Mouse (Mus musculus): ENCODE measurements around the gene Mettl13. TPM values are rescaled to one million over a fixed set of nuclear protein-coding genes. Genes with fewer than 3 reads are reported as not detected.

Mettl13 gene
- 3.9 and 6.2 TPM in 2 replicates for polyA plus RNA-seq (2012; rRNA removed)

DNA sequence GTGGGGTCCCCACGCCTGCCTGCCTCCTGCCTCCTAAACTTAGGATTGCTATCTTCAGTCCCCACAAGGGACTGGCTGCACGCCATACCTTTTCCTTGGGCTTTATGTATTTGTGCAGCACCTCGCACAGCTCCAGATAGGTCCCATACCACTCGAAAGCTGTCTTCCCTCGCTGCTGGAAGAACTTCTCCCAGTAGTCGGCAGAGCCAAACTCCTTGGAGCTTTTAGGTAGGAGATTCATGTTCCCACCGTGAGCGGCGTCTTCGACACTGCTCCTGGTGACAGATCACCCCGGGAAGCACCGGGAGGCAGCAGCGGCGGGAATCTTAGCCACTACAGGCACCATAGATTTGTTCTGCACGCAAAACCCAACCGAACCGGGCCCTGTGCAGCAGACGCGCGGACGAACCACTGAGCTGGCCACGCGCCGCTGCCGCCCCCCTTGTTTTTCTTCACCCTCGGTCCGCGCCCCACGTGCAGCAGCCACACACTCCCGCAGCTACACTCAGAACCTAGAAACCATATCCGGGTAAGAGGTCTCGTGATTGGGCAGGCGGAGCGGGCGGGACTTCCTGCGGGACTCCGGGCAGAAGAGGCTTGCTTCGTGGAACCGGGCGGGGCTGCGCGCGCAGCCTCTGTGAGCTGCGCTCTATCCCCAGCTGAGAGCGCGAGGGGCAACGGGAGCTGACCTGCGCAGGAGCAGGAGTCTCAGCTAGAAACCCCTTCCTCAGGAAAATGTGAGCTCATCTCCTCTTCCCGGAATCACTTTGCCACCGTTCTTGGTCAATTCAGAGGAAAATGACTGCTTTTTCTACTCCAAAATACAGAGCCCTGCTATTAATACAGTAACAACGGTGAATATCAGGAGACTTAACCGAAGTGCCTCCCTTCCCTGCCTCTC, at the start of gene Mettl13:
TSS of gene Mettl13 (minus strand) at position 536 of the 901 bp plus-strand sequence.
- H3K4me3 ChIP-seq (replicated peaks; ENCODE audit: extremely low read depth, low read depth, low read length): peak within 1 kb of the TSS; percentile 75
- H3K4me1 ChIP-seq (ENCODE audit: control insufficient read depth, insufficient read depth, low read length): peaks cover 9% of the 10 kb centered on the region; the same call in 1 of the 2 replicates
- under 1% methylated on average over 52 of the region's 52 CpGs for WGBS
- TF ChIP-seq POLR2A (IDR thresholded peaks at IDR 0.05; ENCODE audit: borderline replicate concordance, extremely low read depth, low read depth, low read length) (peak; percentile 93; the same call in 1 of the 2 replicates), CTCF (IDR thresholded peaks at IDR 0.05; ENCODE audit: insufficient read depth, low read length) (no peak)
- DNase-seq: peak; percentile 80

- no peak overlapping the region for H3K4me3 ChIP-seq (replicated peaks; ENCODE audit: extremely low read depth, low read depth, low read length)
- H3K4me1 ChIP-seq (ENCODE audit: control insufficient read depth, insufficient read depth, low read length): no peaks in the 10 kb centered on the region
- no peak for TF ChIP-seq CTCF (IDR thresholded peaks at IDR 0.05; ENCODE audit: insufficient read depth, low read length)
- no peak for TF ChIP-seq POLR2A (IDR thresholded peaks at IDR 0.05; ENCODE audit: borderline replicate concordance, extremely low read depth, low read depth, low read length)
- DNase-seq: no peak
- WGBS: 69% methylated on average over 3 of the region's 3 CpGs
Measured at GRCm38 (mm10) chr1:162597379-162598102, 49.2 kb upstream of the Mettl13 start.

GRCm38 (mm10) chr1:162590415-162590997, 42.2 kb upstream of the Mettl13 start:
- 73% methylated on average over 8 of the region's 8 CpGs for WGBS
- Histone ChIP-seq H3K4me1 (ENCODE audit: control insufficient read depth, insufficient read depth, low read length) (peaks cover 4% of the 10 kb centered on the region; the same call in 1 of the 2 replicates), H3K4me3 (replicated peaks; ENCODE audit: extremely low read depth, low read depth, low read length) (no peak overlapping the region)
- no peak for TF ChIP-seq POLR2A (IDR thresholded peaks at IDR 0.05; ENCODE audit: borderline replicate concordance, extremely low read depth, low read depth, low read length)
- no peak for TF ChIP-seq CTCF (IDR thresholded peaks at IDR 0.05; ENCODE audit: insufficient read depth, low read length)
- no peak for DNase-seq

- 37% methylated on average over 9 of the region's 9 CpGs for WGBS
- no peak overlapping the region for H3K4me3 ChIP-seq (replicated peaks; ENCODE audit: extremely low read depth, low read depth, low read length)
- TF ChIP-seq POLR2A (IDR thresholded peaks at IDR 0.05; ENCODE audit: borderline replicate concordance, extremely low read depth, low read depth, low read length) (no peak), CTCF (IDR thresholded peaks at IDR 0.05; ENCODE audit: insufficient read depth, low read length) (no peak)
Measured at GRCm38 (mm10) chr1:162589443-162589842, 41.1 kb upstream of the Mettl13 start.

GRCm38 (mm10) chr1:162588606-162589005, 40.3 kb upstream of the Mettl13 start:
- Histone ChIP-seq H3K4me1 (ENCODE audit: control insufficient read depth, insufficient read depth, low read length) (peaks cover 4% of the 10 kb centered on the region; the same call in 1 of the 2 replicates), H3K4me3 (replicated peaks; ENCODE audit: extremely low read depth, low read depth, low read length) (no peak overlapping the region)
- DNase-seq: no peak
- WGBS: 41% methylated on average over 3 of the region's 3 CpGs
- no peak for TF ChIP-seq POLR2A (IDR thresholded peaks at IDR 0.05; ENCODE audit: borderline replicate concordance, extremely low read depth, low read depth, low read length)
- TF ChIP-seq CTCF (IDR thresholded peaks at IDR 0.05; ENCODE audit: insufficient read depth, low read length): no peak

More at GRCm38 (mm10) chr1:162589443-162589842, 41.1 kb upstream of the Mettl13 start:
- no peak for DNase-seq
- peaks cover 4% of the 10 kb centered on the region; the same call in 1 of the 2 replicates for H3K4me1 ChIP-seq (ENCODE audit: control insufficient read depth, insufficient read depth, low read length)

DNA sequence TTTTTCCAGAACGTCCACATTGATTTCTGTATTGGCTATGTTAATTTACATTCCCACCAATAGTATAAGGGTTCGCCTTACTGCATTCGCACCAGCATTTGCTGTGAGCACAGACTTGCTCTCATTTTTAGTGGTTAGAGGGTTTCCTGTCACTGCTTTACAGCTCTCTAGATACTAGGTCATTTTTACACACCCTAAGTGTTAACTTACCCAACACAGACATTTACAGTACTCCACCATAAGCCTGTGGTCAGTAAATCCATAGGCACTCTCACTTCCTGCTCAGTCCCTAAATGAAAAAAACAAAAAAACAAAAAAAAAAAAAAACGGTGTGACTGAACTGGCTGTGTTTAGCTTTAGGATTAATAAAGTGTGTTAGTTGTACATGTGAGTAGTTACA, 37.9 kb upstream of the Mettl13 start:
- Histone ChIP-seq H3K4me1 (ENCODE audit: control insufficient read depth, insufficient read depth, low read length) (peaks cover 4% of the 10 kb centered on the region; the same call in 1 of the 2 replicates), H3K4me3 (replicated peaks; ENCODE audit: extremely low read depth, low read depth, low read length) (no peak overlapping the region)
- TF ChIP-seq POLR2A (IDR thresholded peaks at IDR 0.05; ENCODE audit: borderline replicate concordance, extremely low read depth, low read depth, low read length) (no peak), CTCF (IDR thresholded peaks at IDR 0.05; ENCODE audit: insufficient read depth, low read length) (no peak)
- WGBS: 77% methylated on average over 4 of the region's 4 CpGs
- no peak for DNase-seq

DNA sequence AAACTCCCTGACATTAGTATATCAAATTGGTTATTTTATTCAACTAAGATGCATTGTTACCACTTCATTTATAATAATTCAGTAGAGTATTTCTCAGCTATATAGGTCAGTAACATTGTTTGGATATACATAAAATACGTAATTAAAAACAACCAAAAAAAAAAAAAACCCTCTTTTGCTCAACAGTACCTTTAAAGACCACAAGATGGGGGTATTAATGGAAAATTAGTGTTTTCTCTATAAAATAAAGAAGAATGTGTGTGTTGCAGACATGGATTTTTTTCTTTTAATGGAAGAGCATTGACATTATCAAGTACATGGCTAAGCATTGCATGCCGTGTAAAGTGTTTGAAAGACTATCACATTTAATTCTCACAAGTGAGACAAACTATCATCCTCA, 34.5 kb upstream of the Mettl13 start:
- WGBS: 84% methylated on average over 2 of the region's 2 CpGs
- TF ChIP-seq CTCF (IDR thresholded peaks at IDR 0.05; ENCODE audit: insufficient read depth, low read length) (no peak), POLR2A (IDR thresholded peaks at IDR 0.05; ENCODE audit: borderline replicate concordance, extremely low read depth, low read depth, low read length) (no peak)
- DNase-seq: no peak
- Histone ChIP-seq H3K4me1 (ENCODE audit: control insufficient read depth, insufficient read depth, low read length) (no peaks in the 10 kb centered on the region), H3K4me3 (replicated peaks; ENCODE audit: extremely low read depth, low read depth, low read length) (no peak overlapping the region)

DNA sequence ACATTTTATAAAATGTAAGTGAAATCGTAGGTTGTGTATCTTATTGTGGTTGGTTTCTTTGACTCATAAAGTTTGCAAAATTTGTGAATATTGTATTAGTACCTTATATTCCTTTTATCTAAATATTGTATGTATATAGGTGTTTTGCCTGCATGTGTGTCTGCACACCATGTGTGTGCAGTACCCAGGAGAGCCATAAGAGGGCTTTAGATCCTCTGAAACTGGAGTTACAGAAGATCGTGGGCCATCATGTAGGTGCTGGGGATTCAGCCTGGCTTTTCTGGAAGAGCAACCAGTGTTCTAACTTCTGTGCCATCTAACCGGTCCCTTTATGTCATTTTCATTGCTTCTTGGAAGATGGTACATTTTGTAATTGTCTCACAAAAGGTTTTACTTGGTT, 26.7 kb upstream of the Mettl13 start:
- H3K4me3 ChIP-seq (replicated peaks; ENCODE audit: extremely low read depth, low read depth, low read length): no peak overlapping the region
- no peak for TF ChIP-seq CTCF (IDR thresholded peaks at IDR 0.05; ENCODE audit: insufficient read depth, low read length)
- TF ChIP-seq POLR2A (IDR thresholded peaks at IDR 0.05; ENCODE audit: borderline replicate concordance, extremely low read depth, low read depth, low read length): no peak
- WGBS: 98% methylated on average over 3 of the region's 3 CpGs
- H3K4me1 ChIP-seq (ENCODE audit: control insufficient read depth, insufficient read depth, low read length): no peaks in the 10 kb centered on the region
- DNase-seq: no peak

Data from lung, adult 2 months (tissue).